Mouse (Mus musculus): ENCODE results near the gene Slit3. TPM values are rescaled to one million over a fixed set of nuclear protein-coding genes. Genes with fewer than 3 reads are reported as not detected.

Gene Slit3
- polyA plus RNA-seq, 1 experiment from 2014 or later: 54.1 TPM

- Histone ChIP-seq H3K27ac (no peak overlapping the region), H3K27me3 (ENCODE audit: insufficient read depth, poor library complexity, severe bottlenecking) (peaks cover 83% of the 10 kb centered on the region), H3K4me3 (no peak overlapping the region), H3K4me1 (replicated peaks) (peaks cover 35% of the 10 kb centered on the region), H3K9me3 (peaks cover 3% of the 10 kb centered on the region; the same call in 1 of the 2 replicates), H3K36me3 (no peaks in the 10 kb centered on the region)
- 63% methylated on average over 10 of the region's 10 CpGs for WGBS
- no peak for DNase-seq (ENCODE audit: low spot score)
Measured at GRCm38 (mm10) chr11:35364469-35364868, 243.4 kb downstream of the Slit3 start.

- Histone ChIP-seq H3K27ac (no peak overlapping the region), H3K4me3 (no peak overlapping the region), H3K36me3 (no peaks in the 10 kb centered on the region), H3K27me3 (ENCODE audit: insufficient read depth, poor library complexity, severe bottlenecking) (peaks cover 84% of the 10 kb centered on the region), H3K4me1 (replicated peaks) (peaks cover 43% of the 10 kb centered on the region), H3K9me3 (no peaks in the 10 kb centered on the region)
- no peak for DNase-seq (ENCODE audit: low spot score)
- WGBS: 13% methylated on average over 8 of the region's 8 CpGs
Measured at GRCm38 (mm10) chr11:35365510-35365931, 244.5 kb downstream of the Slit3 start.

- WGBS: 67% methylated on average over 4 of the region's 4 CpGs
- Histone ChIP-seq H3K27ac (no peak overlapping the region), H3K4me3 (no peak overlapping the region), H3K27me3 (ENCODE audit: insufficient read depth, poor library complexity, severe bottlenecking) (peaks cover 74% of the 10 kb centered on the region), H3K4me1 (replicated peaks) (peaks cover 49% of the 10 kb centered on the region), H3K36me3 (no peaks in the 10 kb centered on the region), H3K9me3 (no peaks in the 10 kb centered on the region)
- no peak for DNase-seq (ENCODE audit: low spot score)
Measured at GRCm38 (mm10) chr11:35366611-35367010, 245.6 kb downstream of the Slit3 start.

GRCm38 (mm10) chr11:35367248-35367647, 246.2 kb downstream of the Slit3 start:
- Histone ChIP-seq H3K4me1 (replicated peaks) (peaks cover 49% of the 10 kb centered on the region), H3K4me3 (no peak overlapping the region), H3K36me3 (no peaks in the 10 kb centered on the region), H3K9me3 (peaks cover under 1% of the 10 kb centered on the region; the same call in 1 of the 2 replicates), H3K27ac (no peak overlapping the region), H3K27me3 (ENCODE audit: insufficient read depth, poor library complexity, severe bottlenecking) (peaks cover 68% of the 10 kb centered on the region)
- DNase-seq (ENCODE audit: low spot score): no peak
- 87% methylated on average over 4 of the region's 4 CpGs for WGBS

GRCm38 (mm10) chr11:35369964-35370363, 248.9 kb downstream of the Slit3 start:
- peaks cover 4% of the 10 kb centered on the region for H3K9me3 ChIP-seq
- no peak overlapping the region for H3K27ac ChIP-seq
- DNase-seq (ENCODE audit: low spot score): no peak
- 38% methylated on average over 7 of the region's 7 CpGs for WGBS
- no peaks in the 10 kb centered on the region for H3K36me3 ChIP-seq
- H3K27me3 ChIP-seq (ENCODE audit: insufficient read depth, poor library complexity, severe bottlenecking): peaks cover 41% of the 10 kb centered on the region
- H3K4me3 ChIP-seq: no peak overlapping the region
- peaks cover 32% of the 10 kb centered on the region for H3K4me1 ChIP-seq (replicated peaks)

- peaks cover 41% of the 10 kb centered on the region for H3K27me3 ChIP-seq (ENCODE audit: insufficient read depth, poor library complexity, severe bottlenecking)
- H3K27ac ChIP-seq: no peak overlapping the region
- H3K36me3 ChIP-seq: no peaks in the 10 kb centered on the region
- H3K4me1 ChIP-seq (replicated peaks): peaks cover 25% of the 10 kb centered on the region
- H3K9me3 ChIP-seq: peaks cover 4% of the 10 kb centered on the region
- no peak for DNase-seq (ENCODE audit: low spot score)
- WGBS: 27% methylated on average over 5 of the region's 5 CpGs
- H3K4me3 ChIP-seq: no peak overlapping the region
Measured at GRCm38 (mm10) chr11:35370705-35371104, 249.7 kb downstream of the Slit3 start.

- Histone ChIP-seq H3K4me1 (replicated peaks) (peaks cover 15% of the 10 kb centered on the region), H3K27ac (no peak overlapping the region), H3K36me3 (no peaks in the 10 kb centered on the region), H3K9me3 (peaks cover 4% of the 10 kb centered on the region), H3K27me3 (ENCODE audit: insufficient read depth, poor library complexity, severe bottlenecking) (peaks cover 27% of the 10 kb centered on the region), H3K4me3 (no peak overlapping the region)
- WGBS: 93% methylated on average over 3 of the region's 3 CpGs
- DNase-seq (ENCODE audit: low spot score): no peak
Measured at GRCm38 (mm10) chr11:35372410-35372809, 251.4 kb downstream of the Slit3 start.

GRCm38 (mm10) chr11:35375072-35375471, 254.0 kb downstream of the Slit3 start:
- Histone ChIP-seq H3K4me1 (replicated peaks) (peaks cover 11% of the 10 kb centered on the region), H3K4me3 (no peak overlapping the region), H3K9me3 (peaks cover 4% of the 10 kb centered on the region), H3K36me3 (no peaks in the 10 kb centered on the region), H3K27ac (no peak overlapping the region), H3K27me3 (ENCODE audit: insufficient read depth, poor library complexity, severe bottlenecking) (peaks cover 1% of the 10 kb centered on the region)
- DNase-seq (ENCODE audit: low spot score): no peak
- WGBS: 68% methylated on average over 4 of the region's 4 CpGs

- no peak for DNase-seq (ENCODE audit: low spot score)
- WGBS: 73% methylated on average over 7 of the region's 7 CpGs
Measured at GRCm38 (mm10) chr11:35378802-35379201, 257.8 kb downstream of the Slit3 start.

GRCm38 (mm10) chr11:35379407-35379806, 258.4 kb downstream of the Slit3 start:
- Histone ChIP-seq H3K27me3 (ENCODE audit: insufficient read depth, poor library complexity, severe bottlenecking) (0 out of 2 replicates have a peak, but pooled peaks cover 4% of the 10 kb centered on the region), H3K27ac (no peak overlapping the region), H3K9me3 (no peaks in the 10 kb centered on the region), H3K36me3 (no peaks in the 10 kb centered on the region), H3K4me1 (replicated peaks) (peaks cover 16% of the 10 kb centered on the region), H3K4me3 (no peak overlapping the region)
- DNase-seq (ENCODE audit: low spot score): no peak
- 89% methylated on average over 7 of the region's 7 CpGs for WGBS

More at GRCm38 (mm10) chr11:35378802-35379201, 257.8 kb downstream of the Slit3 start:
- H3K27ac ChIP-seq: no peak overlapping the region
- peaks cover 10% of the 10 kb centered on the region for H3K4me1 ChIP-seq (replicated peaks)
- H3K4me3 ChIP-seq: no peak overlapping the region
- H3K36me3 ChIP-seq: no peaks in the 10 kb centered on the region
- H3K9me3 ChIP-seq: no peaks in the 10 kb centered on the region
- H3K27me3 ChIP-seq (ENCODE audit: insufficient read depth, poor library complexity, severe bottlenecking): no peaks in the 10 kb centered on the region

- Histone ChIP-seq H3K4me3 (no peak overlapping the region), H3K9me3 (no peaks in the 10 kb centered on the region), H3K4me1 (replicated peaks) (peaks cover 26% of the 10 kb centered on the region), H3K27me3 (ENCODE audit: insufficient read depth, poor library complexity, severe bottlenecking) (0 out of 2 replicates have a peak, but pooled peaks cover 4% of the 10 kb centered on the region), H3K36me3 (no peaks in the 10 kb centered on the region), H3K27ac (no peak overlapping the region)
- DNase-seq (ENCODE audit: low spot score): no peak
- 81% methylated on average over 1 of the region's 1 CpGs for WGBS
Measured at GRCm38 (mm10) chr11:35380766-35381165, 259.7 kb downstream of the Slit3 start.

- H3K27me3 ChIP-seq (ENCODE audit: insufficient read depth, poor library complexity, severe bottlenecking): 0 out of 2 replicates have a peak, but pooled peaks cover 4% of the 10 kb centered on the region
- WGBS: 22% methylated on average over 3 of the region's 3 CpGs
- DNase-seq (ENCODE audit: low spot score): no peak
- H3K27ac ChIP-seq: 0 out of 2 replicates have a peak overlapping the region, but pooled peaks have one; percentile 35
- H3K9me3 ChIP-seq: no peaks in the 10 kb centered on the region
- H3K4me1 ChIP-seq (replicated peaks): peaks cover 34% of the 10 kb centered on the region
- H3K4me3 ChIP-seq: no peak overlapping the region
- no peaks in the 10 kb centered on the region for H3K36me3 ChIP-seq
Measured at GRCm38 (mm10) chr11:35385444-35385843, 264.4 kb downstream of the Slit3 start.

- Histone ChIP-seq H3K27ac (peak overlapping the region; percentile 56), H3K9me3 (no peaks in the 10 kb centered on the region), H3K4me1 (replicated peaks) (peaks cover 28% of the 10 kb centered on the region), H3K36me3 (no peaks in the 10 kb centered on the region), H3K4me3 (no peak overlapping the region), H3K27me3 (ENCODE audit: insufficient read depth, poor library complexity, severe bottlenecking) (0 out of 2 replicates have a peak, but pooled peaks cover 4% of the 10 kb centered on the region)
- no peak for DNase-seq (ENCODE audit: low spot score)
- WGBS: 79% methylated on average over 10 of the region's 10 CpGs
Measured at GRCm38 (mm10) chr11:35387826-35388225, 266.8 kb downstream of the Slit3 start.

GRCm38 (mm10) chr11:35388471-35388870, 267.4 kb downstream of the Slit3 start:
- peak; percentile 26 for DNase-seq (ENCODE audit: low spot score)
- no peak overlapping the region for H3K4me3 ChIP-seq
- no peaks in the 10 kb centered on the region for H3K9me3 ChIP-seq
- H3K36me3 ChIP-seq: no peaks in the 10 kb centered on the region
- 0 out of 2 replicates have a peak, but pooled peaks cover 4% of the 10 kb centered on the region for H3K27me3 ChIP-seq (ENCODE audit: insufficient read depth, poor library complexity, severe bottlenecking)
- WGBS: 63% methylated on average over 12 of the region's 12 CpGs
- peaks cover 24% of the 10 kb centered on the region for H3K4me1 ChIP-seq (replicated peaks)
- 0 out of 2 replicates have a peak overlapping the region, but pooled peaks have one; percentile 56 for H3K27ac ChIP-seq

All from hindbrain, embryonic 10.5 days (tissue).